Mouse (Mus musculus) hindbrain, embryonic 10.5 days (tissue): ENCODE results near the gene Nisch. TPM values are rescaled to one million over a fixed set of nuclear protein-coding genes. Genes with fewer than 3 reads are reported as not detected.

Experiments used
- DNase-seq: peaks from one replicate; pipeline ENCODE4 v3.0.0-alpha.2; 2017; ENCODE audit warnings: low spot score
- H3K27ac ChIP-seq: fragments of 300-500 bp; sonication (generic); 2 replicates; pipeline ENCODE4 v1.5.1; 2016; ENCODE audit warnings: mild to moderate bottlenecking, moderate library complexity
- H3K27me3 ChIP-seq: fragments of 300-500 bp; sonication (generic); 2 replicates; pipeline ENCODE4 v1.6.1; 2016; ENCODE audit warnings: mild to moderate bottlenecking; ENCODE audit not compliant: poor library complexity, insufficient read depth, severe bottlenecking
- H3K36me3 ChIP-seq: fragments of 300-500 bp; sonication (generic); 2 replicates; pipeline ENCODE4 v1.6.1; 2016; ENCODE audit warnings: mild to moderate bottlenecking, moderate library complexity
- H3K4me1 ChIP-seq: fragments of 300-500 bp; sonication (generic); replicated peaks from 2 replicates; pipeline ENCODE4 v1.6.1; 2016; ENCODE audit warnings: mild to moderate bottlenecking
- H3K4me3 ChIP-seq: fragments of 300-500 bp; sonication (generic); 2 replicates; pipeline ENCODE4 v1.5.1; 2016; ENCODE audit warnings: mild to moderate bottlenecking, moderate library complexity
- H3K9me3 ChIP-seq: fragments of 300-500 bp; sonication (generic); 2 replicates; pipeline ENCODE4 v1.6.1; 2016; ENCODE audit warnings: mild to moderate bottlenecking, moderate library complexity
- WGBS: fragments of 180-500 bp; shearing (Covaris S2); methylation state at CpG from one replicate; pipeline ENCODE4 v1.1.7; 2016; 5-methylcytosine and 5-hydroxymethylcytosine counted together
- polyA plus RNA-seq: library from polyadenylated mRNA; unstranded; fragments of >200 nt; fragmentation: Nextera tagmentation; extraction: Ambion mirVana; gene quantifications from 2 replicates; pipeline ENCODE4 v1.2.1, GENCODE M21; 2016

The Nisch gene
- polyA plus RNA-seq, 1 experiment from 2014 or later, result 459 TPM

GRCm38 (mm10) chr14:31237101-31237882 lies 20.5 kb upstream of the Nisch start:
- Histone ChIP-seq H3K36me3 (peaks cover 6% of the 10 kb centered on the region; the same call in 1 of the 2 replicates), H3K9me3 (no peaks in the 10 kb centered on the region), H3K27ac (no peak overlapping the region), H3K4me3 (no peak overlapping the region), H3K27me3 (no peaks in the 10 kb centered on the region), H3K4me1 (peaks cover 17% of the 10 kb centered on the region; the same call in 1 of the 2 replicates)
- DNase-seq, result no peak
- WGBS, result 84% methylated on average over 7 of the region's 7 CpGs

GRCm38 (mm10) chr14:31233996-31234591 lies 17.3 kb upstream of the Nisch start:
- Histone ChIP-seq H3K27me3 (no peaks in the 10 kb centered on the region), H3K27ac (peak overlapping the region; percentile 73), H3K9me3 (no peaks in the 10 kb centered on the region), H3K4me3 (0 out of 2 replicates have a peak overlapping the region, but pooled peaks have one; percentile 18), H3K4me1 (peaks cover 31% of the 10 kb centered on the region), H3K36me3 (peaks cover 6% of the 10 kb centered on the region; the same call in 1 of the 2 replicates)
- 24% methylated on average over 11 of the region's 11 CpGs for WGBS
- peak; percentile 79 for DNase-seq

- no peaks in the 10 kb centered on the region; the same call in 1 of the 2 replicates for H3K36me3 ChIP-seq
- no peaks in the 10 kb centered on the region for H3K9me3 ChIP-seq
- 83% methylated on average over 14 of the region's 14 CpGs for WGBS
- no peaks in the 10 kb centered on the region for H3K27me3 ChIP-seq
- H3K4me3 ChIP-seq, result no peak overlapping the region
- no peak overlapping the region for H3K27ac ChIP-seq
- DNase-seq, result no peak
- H3K4me1 ChIP-seq, result peaks cover 37% of the 10 kb centered on the region
Observed at GRCm38 (mm10) chr14:31233070-31233995, 16.6 kb upstream of the Nisch start.

GRCm38 (mm10) chr14:31232404-31233069 lies 15.8 kb upstream of the Nisch start:
- Histone ChIP-seq H3K36me3 (0 out of 2 replicates have a peak, but pooled peaks cover 4% of the 10 kb centered on the region), H3K9me3 (no peaks in the 10 kb centered on the region), H3K4me1 (peaks cover 40% of the 10 kb centered on the region), H3K4me3 (no peak overlapping the region), H3K27me3 (no peaks in the 10 kb centered on the region), H3K27ac (no peak overlapping the region)
- 84% methylated on average over 13 of the region's 13 CpGs for WGBS
- no peak for DNase-seq

DNA sequence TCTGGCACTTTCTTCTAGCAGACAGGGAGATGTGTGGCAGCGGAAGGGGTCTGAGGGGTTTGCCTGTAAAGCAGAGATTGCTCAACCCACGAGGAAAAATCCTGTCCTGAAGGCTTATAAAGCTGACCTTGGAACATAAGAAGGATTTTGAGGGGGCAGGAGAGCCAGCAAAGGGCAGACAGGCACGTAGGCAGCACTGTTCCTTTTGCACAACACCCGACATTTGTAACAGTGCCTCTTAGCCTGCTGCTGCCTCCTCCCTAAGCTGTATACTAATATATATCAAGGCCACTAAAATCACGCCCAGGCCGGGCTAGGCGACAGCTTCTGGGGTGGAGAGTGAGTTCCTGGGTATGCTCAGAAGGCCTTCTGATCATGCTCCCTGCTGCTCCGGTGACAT lies 13.7 kb upstream of the Nisch start:
- H3K4me3 ChIP-seq, result no peak overlapping the region
- no peak for DNase-seq
- H3K4me1 ChIP-seq, result peaks cover 46% of the 10 kb centered on the region
- no peak overlapping the region for H3K27ac ChIP-seq
- 72% methylated on average over 8 of the region's 8 CpGs for WGBS
- no peaks in the 10 kb centered on the region for H3K9me3 ChIP-seq
- H3K36me3 ChIP-seq, result 0 out of 2 replicates have a peak, but pooled peaks cover 5% of the 10 kb centered on the region
- no peaks in the 10 kb centered on the region for H3K27me3 ChIP-seq

DNA sequence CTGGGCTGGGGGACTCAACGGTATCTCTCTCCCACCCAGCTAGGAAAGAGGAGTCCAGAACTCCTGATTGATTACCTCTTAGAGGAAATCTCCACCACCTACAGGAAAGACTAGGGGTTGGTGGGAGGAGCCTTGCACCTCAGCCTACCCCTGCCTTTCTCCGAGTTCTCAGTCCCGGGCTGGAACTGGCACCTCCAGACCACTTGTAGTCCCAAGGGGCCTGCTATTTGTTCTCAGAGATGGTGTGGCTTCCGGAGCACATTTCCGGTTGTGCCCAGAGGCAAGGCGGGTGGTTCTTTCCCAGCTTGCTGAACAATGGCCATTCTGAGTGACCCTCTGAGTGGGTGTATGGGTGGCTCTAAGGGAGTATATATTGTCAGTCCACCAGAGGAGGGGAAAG lies 11.5 kb upstream of the Nisch start:
- peaks cover 33% of the 10 kb centered on the region for H3K4me1 ChIP-seq
- H3K36me3 ChIP-seq, result 0 out of 2 replicates have a peak, but pooled peaks cover 5% of the 10 kb centered on the region
- no peak overlapping the region for H3K4me3 ChIP-seq
- H3K27me3 ChIP-seq, result 0 out of 2 replicates have a peak, but pooled peaks cover 4% of the 10 kb centered on the region
- H3K9me3 ChIP-seq, result no peaks in the 10 kb centered on the region
- DNase-seq, result no peak
- H3K27ac ChIP-seq, result peak overlapping the region; percentile 59
- WGBS, result 75% methylated on average over 6 of the region's 6 CpGs

- no peak for DNase-seq
- Histone ChIP-seq H3K4me3 (no peak overlapping the region), H3K9me3 (no peaks in the 10 kb centered on the region), H3K27ac (peak overlapping the region; percentile 24; the same call in 1 of the 2 replicates), H3K4me1 (peaks cover 31% of the 10 kb centered on the region), H3K36me3 (0 out of 2 replicates have a peak, but pooled peaks cover 5% of the 10 kb centered on the region), H3K27me3 (0 out of 2 replicates have a peak, but pooled peaks cover 4% of the 10 kb centered on the region)
- WGBS, result 75% methylated on average over 4 of the region's 4 CpGs
Observed at GRCm38 (mm10) chr14:31226978-31227377, 10.2 kb upstream of the Nisch start.

DNA sequence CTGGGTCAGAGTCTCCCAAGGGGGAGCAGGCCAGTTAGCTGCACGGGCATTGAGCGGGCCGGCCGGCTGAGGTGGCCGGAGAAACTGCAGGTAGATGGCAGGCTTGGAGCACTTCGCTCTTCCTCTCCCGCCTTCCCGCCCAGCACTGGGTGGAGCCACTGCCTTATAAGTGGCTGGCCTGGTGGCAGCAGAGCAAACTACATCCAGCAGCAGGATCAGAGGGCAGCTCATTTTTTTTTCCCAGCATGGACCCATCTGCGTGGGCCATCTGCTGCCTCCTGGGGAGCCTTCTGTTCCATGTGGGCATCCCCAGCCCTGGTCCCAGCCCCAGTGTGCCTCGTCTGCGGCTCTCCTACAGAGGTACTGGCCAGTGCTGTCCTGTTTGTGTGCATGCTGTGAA lies 920 bp upstream of the Nisch start, which contains the start of gene Sema3g:
TSS of gene Sema3g (plus strand) at position 195 of the 400 bp plus-strand sequence.
- 18% methylated on average over 11 of the region's 11 CpGs for WGBS
- Histone ChIP-seq H3K36me3 (no peaks in the 10 kb centered on the region), H3K27me3 (peaks cover 5% of the 10 kb centered on the region; the same call in 1 of the 2 replicates), H3K4me1 (peaks cover 60% of the 10 kb centered on the region), H3K4me3 (peak within 1 kb of the TSS; percentile 25), H3K9me3 (no peaks in the 10 kb centered on the region), H3K27ac (peak within 1 kb of the TSS; percentile 60)
- peak; percentile 71 for DNase-seq

GRCm38 (mm10) chr14:31215157-31216002 lies 1.4 kb downstream of the Nisch start:
- peak overlapping the region; percentile 60 for H3K27ac ChIP-seq
- H3K4me3 ChIP-seq, result no peak overlapping the region
- 34% methylated on average over 15 of the region's 15 CpGs for WGBS
- H3K27me3 ChIP-seq, result peaks cover 5% of the 10 kb centered on the region; the same call in 1 of the 2 replicates
- no peaks in the 10 kb centered on the region for H3K36me3 ChIP-seq
- H3K9me3 ChIP-seq, result no peaks in the 10 kb centered on the region
- peaks cover 45% of the 10 kb centered on the region for H3K4me1 ChIP-seq
- DNase-seq, result peak; percentile 69

GRCm38 (mm10) chr14:31214684-31215083 lies 2.1 kb downstream of the Nisch start:
- H3K27me3 ChIP-seq, result peaks cover 5% of the 10 kb centered on the region; the same call in 1 of the 2 replicates
- no peak overlapping the region for H3K27ac ChIP-seq
- H3K4me3 ChIP-seq, result no peak overlapping the region
- WGBS, result 88% methylated on average over 3 of the region's 3 CpGs
- H3K36me3 ChIP-seq, result no peaks in the 10 kb centered on the region
- H3K4me1 ChIP-seq, result peaks cover 43% of the 10 kb centered on the region
- H3K9me3 ChIP-seq, result no peaks in the 10 kb centered on the region
- DNase-seq, result no peak

DNA sequence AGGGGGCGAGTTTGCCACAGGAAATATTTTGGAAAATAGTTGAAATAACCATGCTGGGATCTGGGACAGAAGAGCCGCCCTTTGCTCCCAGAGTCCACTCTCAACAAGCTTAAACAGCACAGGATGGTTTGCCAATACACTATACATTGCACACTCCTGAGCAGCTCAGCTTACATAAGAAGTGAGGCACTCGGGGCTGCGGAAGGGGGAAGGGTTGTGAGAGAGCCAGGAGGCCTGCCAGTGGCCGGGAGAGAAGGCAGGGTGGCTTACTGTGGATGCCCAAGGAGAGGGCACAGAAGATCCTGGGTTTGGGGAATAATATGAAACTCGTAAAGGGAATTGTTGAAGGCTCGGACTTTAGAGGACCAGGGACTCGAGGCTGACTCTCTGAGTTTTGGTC lies 2.9 kb downstream of the Nisch start:
- Histone ChIP-seq H3K4me1 (peaks cover 39% of the 10 kb centered on the region), H3K27ac (no peak overlapping the region), H3K9me3 (no peaks in the 10 kb centered on the region), H3K27me3 (peaks cover 5% of the 10 kb centered on the region; the same call in 1 of the 2 replicates), H3K4me3 (no peak overlapping the region), H3K36me3 (no peaks in the 10 kb centered on the region)
- DNase-seq, result no peak
- WGBS, result 71% methylated on average over 8 of the region's 8 CpGs
